Mouse (Mus musculus) liver, embryonic 14.5 days (tissue): ENCODE data around the gene Eme2.

Experiments
- CTCF ChIP-seq: IDR thresholded peaks from 2 replicates; pipeline ENCODE4 v1.5.1; 2016; ENCODE audit warnings: antibody characterized with exemption, low read depth, control low read depth
- EP300 ChIP-seq: IDR thresholded peaks from 2 replicates; pipeline ENCODE4 v1.6.1; 2016; ENCODE audit warnings: antibody characterized with exemption, low read depth

GRCm38 (mm10) chr17:24897600-24897999 is 2.7 kb upstream of the Eme2 start:
- no peak for TF ChIP-seq EP300
- no peak for TF ChIP-seq CTCF
